Mouse (Mus musculus) thymus, adult 2 months (tissue): Measurements from ENCODE around the gene Olfr916.

ENCODE experiments used
- CTCF ChIP-seq: fragments of 200-500 bp; IDR thresholded peaks from 2 replicates; pipeline ENCODE4 v1.5.1; 2012; ENCODE audit warnings: mild to moderate bottlenecking, control low read depth, low read length, moderate library complexity, borderline replicate concordance; ENCODE audit not compliant: control insufficient read depth, poor library complexity, insufficient read depth; ENCODE audit errors: extremely low read depth
- POLR2A ChIP-seq: fragments of 200-500 bp; IDR thresholded peaks from 2 replicates; pipeline ENCODE4 v1.6.1; 2012; ENCODE audit warnings: mild to moderate bottlenecking, low read length, control low read depth, moderate library complexity; ENCODE audit not compliant: control insufficient read depth, poor library complexity, insufficient read depth; ENCODE audit errors: extremely low read depth

DNA sequence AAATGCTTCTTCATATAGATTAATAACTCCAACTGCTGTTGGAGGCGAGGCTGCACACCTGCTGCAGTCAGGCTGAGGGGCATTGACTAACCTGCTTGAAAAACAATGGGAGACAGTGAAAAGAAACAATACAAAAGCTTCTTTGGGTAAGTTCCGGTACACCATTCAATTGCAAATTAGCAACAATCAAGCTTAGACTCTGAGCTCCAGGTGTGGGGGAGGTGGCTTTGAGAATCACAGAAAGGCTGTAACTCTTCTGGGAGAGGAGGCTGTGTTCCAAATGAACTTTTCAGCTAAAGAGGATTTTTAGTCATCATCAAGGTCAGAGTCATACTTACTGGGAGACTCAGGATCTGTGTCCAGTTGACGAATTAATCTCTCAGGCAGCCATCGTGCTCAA lies 27.3 kb downstream of the Olfr916 start:
- no peak for TF ChIP-seq CTCF
- TF ChIP-seq POLR2A, result no peak
